Mouse (Mus musculus): ENCODE measurements around the gene Prmt8.

Prmt8 gene

DNA sequence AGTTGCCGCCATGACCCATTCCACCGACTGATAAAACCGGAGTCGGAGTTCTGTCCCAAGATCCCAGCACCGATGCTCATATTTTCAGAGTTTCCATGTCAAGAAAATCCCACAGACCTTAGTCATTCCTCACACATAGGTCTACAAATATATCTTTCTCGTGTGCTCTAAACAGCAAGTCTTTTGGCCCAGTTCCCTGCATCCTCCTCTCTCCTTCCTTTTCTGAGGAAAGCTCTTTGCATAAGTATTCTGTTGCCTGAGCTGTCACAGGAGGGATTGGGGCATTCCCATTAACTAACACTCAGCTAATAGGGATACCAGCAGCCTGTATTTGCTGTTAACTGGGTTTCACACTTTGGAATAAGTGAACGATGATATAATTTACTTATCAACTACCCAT, 106.0 kb downstream of the Prmt8 start:
- in situ Hi-C loops (cut with MboI, MseI): no loop called here

DNA sequence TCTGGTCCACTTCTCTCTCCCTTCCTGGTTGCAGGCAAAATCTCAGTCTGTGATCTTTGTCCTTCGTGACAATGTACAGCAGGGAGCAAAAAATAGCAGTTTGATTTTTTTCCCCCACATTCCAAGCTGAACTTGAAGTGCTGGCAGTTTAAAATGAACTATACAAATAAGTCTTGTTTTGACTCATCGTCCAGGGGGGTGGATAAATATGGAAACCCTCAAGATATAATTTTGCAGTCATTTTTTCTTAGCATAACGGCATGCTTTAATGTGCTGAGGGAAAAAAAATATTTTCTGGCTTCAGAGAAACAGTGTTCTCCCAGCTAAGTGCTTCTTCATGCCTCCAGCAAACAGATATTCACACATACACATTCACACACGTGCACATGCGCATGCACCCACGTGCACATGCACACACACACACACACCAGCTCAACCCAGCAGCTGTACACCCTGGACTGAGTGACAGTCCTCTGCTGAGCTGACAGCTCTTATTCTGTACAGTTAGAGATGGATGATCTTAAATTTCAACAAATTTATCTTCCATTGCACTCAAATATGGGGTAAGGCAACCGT, 107.5 kb downstream of the Prmt8 start:
- in situ Hi-C loops (cut with MboI, MseI): no loop called here

DNA sequence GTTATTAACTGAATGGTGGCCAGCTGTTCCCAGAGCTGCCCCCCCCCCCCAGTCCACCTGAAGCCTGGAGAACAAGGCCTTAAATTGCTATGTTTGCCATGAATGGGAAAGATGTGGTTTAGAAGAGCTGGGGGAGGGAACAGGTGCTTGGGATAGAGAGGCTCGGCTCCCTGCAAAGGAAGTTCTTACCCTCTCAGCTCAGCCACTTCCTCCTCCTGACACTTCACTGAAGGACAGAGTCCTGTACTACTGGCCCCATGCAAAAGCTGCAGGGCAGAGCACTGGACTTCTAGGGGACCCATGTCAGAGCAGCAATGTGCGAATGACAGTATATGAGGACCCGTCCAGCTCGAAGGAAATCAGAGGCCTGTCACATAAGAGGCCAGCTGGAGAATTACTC, 109.3 kb downstream of the Prmt8 start:
- in situ Hi-C loops (cut with MboI, MseI): no loop called here

DNA sequence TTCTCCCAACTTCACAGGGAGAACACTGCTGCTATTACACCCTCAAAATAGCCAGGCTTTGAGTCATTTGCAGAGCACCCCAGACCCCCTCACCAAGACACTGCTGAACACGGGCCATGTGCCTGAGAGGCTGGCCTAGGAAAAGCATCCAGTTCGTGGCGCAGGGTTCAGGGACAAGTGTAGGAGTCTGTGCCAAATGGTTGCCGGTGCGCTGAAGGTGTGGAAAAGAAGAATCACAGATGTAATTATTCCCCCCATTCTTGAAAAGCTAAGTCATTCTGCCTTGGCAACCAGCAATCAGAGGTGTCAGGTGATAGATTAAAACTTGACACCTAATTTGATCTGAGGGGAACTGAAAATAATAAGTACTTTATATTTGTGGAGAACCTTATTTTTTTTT, 109.8 kb downstream of the Prmt8 start:
- in situ Hi-C loops (cut with MboI, MseI): no loop called here

GRCm38 (mm10) chr6:127657152-127657551, 112.1 kb downstream of the Prmt8 start:
- in situ Hi-C loops (cut with MboI, MseI): no loop called here

- in situ Hi-C loops (cut with MboI, MseI): no loop called here
These were observed 113.3 kb downstream of the Prmt8 start for GRCm38 (mm10) chr6:127655988-127656387.

- in situ Hi-C loops (cut with MboI, MseI): no loop called here
These were observed 128.0 kb downstream of the Prmt8 start for GRCm38 (mm10) chr6:127641077-127641801.

Data from T-helper 2 cell (primary cell).